Mouse (Mus musculus): Measurements from ENCODE around the gene Rora.

Rora gene

DNA sequence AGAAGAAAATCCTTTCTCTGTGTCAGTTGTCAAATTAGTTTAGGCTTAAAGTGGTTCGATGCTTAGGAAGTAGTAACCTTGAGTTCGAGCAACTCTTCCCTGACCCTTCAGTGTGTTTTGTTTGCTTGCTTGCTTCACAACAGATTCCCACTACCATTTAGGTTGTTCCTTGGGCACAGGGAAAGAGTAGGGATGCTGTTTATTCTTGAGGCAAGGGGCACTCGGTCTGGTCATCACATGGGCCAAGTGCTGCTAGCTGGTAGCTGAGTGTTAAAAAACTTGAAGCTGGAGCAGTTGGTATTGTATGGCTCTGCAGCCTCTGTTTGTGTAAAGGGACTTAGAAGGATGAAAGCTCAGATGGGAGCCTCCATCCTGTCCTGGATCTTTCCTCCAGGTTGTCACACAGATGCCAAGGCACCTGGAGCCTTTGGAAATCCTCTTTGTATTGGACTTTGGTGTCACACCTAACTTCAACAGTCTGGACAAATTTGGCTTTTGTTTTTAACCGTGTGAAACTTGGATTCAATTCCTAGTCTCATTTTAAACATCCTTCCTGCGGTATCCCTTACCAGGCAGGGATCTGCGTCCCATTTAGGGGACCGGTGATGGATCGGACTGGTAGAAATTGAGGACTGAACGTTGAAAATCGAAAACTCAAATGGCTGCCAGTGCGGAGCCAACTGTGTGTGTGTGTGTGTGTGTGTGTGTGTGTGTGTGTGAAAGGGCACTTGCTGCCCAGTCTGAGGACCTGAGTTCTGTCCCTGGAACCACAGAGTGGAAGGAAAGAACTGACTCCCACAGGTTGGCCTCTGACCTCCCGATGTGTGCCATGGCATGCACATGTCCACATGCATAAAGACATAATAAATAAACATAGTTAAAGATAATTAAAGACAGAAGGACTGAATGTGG is 639.4 kb downstream of the Rora start:
- no peak for DNase-seq (ENCODE audit: low spot score)

DNA sequence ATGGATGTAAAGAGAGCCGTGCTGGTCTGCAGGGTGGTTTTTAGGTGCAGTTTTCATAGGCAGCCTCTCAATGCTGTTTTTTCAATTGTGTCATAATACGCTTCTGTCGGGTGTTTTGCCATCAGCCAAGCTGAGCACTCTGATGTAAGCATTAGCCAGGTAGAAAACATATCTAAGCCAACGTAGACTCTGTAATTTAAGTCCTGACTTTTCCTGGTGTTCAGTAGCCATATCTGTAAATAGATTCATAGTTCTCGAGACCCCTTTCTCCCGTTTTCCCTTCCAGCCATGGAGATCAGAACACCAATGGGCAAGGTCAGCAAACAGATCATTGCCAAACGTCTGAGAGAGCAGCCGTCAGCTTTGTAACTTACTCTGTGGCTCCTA is 640.1 kb downstream of the Rora start:
- DNase-seq (ENCODE audit: low spot score), result no peak

DNA sequence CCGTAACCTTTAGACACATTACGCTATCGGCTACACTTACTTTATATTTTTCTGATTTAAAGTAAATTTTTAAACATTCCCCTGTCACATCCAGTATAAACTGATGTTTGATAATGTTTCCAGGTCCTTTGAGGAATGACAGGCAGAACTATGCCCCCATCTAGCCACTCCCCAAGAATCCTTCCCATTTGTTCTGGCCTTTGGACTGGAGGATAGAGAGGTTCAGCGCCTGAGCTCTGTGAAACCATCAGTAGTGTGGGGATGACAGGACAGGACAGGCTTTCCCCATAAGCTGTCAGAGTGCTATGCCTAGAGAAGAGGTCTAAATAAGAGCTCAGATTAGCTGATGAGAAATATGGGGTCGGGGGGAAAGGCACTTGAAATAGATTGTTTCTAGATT is 640.8 kb downstream of the Rora start:
- no peak for DNase-seq (ENCODE audit: low spot score)

DNA sequence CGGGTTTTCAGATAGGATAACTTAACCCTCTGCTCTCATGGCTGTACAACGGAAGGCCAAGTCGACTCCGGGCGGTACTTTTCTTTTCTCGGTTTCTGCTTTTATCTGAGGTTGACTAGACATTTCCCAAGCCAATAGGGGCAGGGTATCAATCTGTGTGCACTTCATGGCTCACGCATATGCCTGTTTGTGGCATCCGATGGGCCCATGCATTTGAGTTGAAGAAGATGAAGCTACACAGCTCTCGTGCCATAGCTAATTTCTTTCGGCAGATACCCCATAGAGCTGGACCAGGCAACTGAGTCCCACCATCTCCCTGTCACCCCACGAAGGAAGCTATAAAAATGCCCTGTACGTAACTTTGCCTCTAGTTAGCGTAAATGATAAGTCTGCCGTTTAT is 641.3 kb downstream of the Rora start:
- DNase-seq (ENCODE audit: low spot score), result no peak

GRCm38 (mm10) chr9:69295826-69296225 is 642.2 kb downstream of the Rora start:
- no peak for DNase-seq (ENCODE audit: low spot score)

- peak; percentile 74 for DNase-seq (ENCODE audit: low spot score)
Measured at GRCm38 (mm10) chr9:69296418-69296817, 642.8 kb downstream of the Rora start.

DNA sequence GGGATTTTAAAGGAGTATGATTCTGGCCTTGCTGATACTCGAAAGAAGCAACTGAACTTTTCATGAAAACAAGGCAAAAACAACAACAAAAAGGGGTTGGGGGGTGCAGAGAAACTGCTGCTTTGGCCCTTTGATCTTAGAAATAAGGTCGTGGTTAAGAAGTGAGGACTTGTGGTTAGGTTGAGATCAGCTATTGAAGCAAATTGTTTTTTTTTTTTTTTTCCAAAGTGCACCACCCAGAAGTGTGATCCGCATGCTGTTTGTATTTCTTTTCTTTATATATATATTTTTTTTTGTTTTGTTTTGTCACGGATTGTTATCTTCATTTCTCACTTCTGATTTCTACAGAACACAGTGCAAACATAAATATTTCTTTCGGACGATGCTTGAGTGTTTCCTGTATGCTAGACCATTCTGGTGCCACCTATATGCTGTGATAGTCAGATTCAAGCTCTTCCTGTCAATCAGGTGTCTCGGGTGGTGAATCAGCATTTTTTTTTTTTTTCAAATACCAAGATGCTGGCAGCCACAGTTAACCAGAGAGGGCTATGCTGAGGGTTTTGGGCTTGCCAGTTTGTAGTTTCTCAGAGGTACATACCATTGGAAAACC is 644.3 kb downstream of the Rora start:
- DNase-seq (ENCODE audit: low spot score), result no peak

DNA sequence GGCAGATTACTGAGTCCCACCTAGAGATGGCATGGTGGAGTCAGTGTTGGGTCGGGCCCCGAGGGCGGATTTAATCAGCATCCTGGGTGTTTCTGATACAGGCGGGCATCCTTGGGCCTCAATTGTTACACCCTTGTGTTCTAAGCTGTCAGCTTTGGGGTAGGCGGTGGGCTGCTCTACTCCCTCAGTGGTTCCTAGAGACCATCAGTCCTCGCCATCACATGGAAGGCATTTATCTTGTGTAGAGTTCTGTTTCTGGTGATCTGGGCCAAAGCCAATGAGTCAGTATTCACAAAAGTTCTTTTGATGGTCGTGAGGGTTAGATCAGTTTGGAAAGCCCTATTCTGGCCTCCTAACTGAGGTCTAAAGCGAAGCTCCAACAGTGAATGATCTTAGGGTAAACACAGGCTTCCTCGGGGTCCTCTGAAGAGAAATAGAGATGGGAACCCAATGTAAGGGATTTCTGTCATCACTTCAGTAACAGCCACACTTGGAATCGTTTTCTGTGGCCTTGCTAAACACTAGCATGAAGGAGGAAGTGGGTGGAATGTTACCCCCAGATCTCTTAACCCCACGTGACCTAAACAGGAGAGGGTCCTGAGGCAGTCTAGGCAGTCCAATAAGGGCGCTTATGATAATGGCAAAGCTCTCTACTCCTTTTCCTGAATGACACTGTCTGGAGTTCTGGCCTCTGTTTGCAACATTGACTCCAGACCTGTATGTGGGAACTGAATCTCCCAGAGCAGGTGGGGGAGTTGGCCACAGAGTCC is 645.2 kb downstream of the Rora start:
- DNase-seq (ENCODE audit: low spot score), result no peak

GRCm38 (mm10) chr9:69299484-69299883 is 645.9 kb downstream of the Rora start:
- no peak for DNase-seq (ENCODE audit: low spot score)

DNA sequence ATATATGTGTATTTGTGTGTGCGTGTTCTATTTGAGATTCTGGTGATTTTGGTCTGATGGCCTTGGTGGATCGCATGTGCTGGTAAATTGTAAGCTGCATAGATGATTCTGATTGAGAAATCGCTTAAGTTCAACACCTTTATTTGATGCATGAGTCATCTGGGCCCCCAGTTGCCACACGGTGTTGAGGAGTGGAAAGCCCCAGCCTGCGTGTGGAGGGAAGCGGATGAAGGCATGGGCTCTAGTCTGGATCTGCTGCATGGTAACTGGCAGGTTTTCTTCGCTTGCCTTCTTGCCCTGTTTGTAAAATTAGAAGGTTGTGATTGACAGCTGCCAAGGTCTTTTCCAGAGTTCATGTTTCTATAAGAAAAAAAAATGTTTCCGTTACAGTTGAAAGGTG is 646.7 kb downstream of the Rora start:
- no peak for DNase-seq (ENCODE audit: low spot score)

GRCm38 (mm10) chr9:69301445-69301844 is 647.9 kb downstream of the Rora start:
- peak; percentile 37 for DNase-seq (ENCODE audit: low spot score)

DNA sequence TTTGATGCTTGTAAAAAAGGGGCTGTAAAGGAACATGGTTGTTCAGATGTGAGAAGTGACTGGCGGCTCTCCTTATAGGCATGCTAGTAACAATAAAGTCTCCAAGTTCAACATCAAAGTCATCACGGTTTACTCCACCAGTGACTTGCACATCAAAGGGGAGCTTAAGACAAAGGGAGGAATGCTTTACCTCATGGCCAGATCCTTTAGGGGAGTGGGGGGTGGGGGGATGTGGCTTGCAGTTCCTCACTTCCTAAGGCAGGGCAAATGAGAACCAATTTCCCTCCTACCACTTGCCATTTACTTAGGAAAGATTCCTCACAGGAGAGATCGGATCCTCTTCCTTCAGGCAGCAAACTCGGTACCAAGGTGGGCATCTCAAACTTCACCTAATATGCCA is 648.4 kb downstream of the Rora start:
- no peak for DNase-seq (ENCODE audit: low spot score)

DNA sequence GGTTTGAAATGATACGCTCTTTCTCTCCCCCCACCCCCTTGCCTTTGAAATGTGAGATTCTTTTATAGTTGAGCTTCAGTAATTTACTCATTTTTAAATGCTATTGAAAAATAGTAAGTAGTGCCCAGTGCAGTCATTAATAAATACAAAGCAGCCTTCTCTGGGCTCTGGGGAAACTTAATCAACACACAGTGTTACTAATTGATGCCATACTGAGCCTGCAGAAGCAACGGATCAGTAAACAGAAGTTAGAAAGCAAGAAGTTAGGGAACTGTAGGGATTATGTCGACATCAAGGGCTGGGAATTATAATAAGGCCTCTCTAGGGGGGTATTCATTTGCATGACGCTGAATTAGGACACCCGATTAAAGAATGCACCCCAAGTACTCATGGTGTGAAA is 649.3 kb downstream of the Rora start:
- DNase-seq (ENCODE audit: low spot score), result no peak

DNA sequence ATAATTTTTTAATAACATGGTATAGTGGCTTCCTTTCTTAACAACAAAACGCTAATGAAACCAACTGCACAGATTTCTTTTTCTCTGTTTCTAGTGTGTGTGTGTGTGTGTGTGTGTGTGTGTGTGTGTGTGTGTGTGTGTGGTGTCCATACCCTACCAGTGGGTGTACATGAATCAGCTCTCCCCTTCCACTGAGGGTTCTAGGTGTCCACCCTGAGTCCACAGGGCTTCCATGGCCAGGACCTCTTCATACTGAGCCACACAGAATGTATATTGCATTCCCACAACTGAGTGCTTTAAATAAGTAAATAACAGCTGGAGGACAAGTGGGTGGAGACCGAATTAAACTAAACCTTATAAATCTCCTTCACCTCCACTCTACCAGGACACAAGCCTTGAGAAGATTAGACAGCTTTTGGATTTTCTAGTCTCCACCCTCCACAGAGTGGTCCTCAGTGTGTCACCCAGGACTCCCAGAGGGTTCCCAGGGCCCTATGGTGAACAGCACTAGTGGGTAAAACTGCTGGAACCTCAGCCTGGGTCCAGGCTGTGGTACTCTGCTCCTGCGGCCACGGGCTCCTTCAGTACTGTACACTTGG is 649.9 kb downstream of the Rora start:
- DNase-seq (ENCODE audit: low spot score), result no peak

DNA sequence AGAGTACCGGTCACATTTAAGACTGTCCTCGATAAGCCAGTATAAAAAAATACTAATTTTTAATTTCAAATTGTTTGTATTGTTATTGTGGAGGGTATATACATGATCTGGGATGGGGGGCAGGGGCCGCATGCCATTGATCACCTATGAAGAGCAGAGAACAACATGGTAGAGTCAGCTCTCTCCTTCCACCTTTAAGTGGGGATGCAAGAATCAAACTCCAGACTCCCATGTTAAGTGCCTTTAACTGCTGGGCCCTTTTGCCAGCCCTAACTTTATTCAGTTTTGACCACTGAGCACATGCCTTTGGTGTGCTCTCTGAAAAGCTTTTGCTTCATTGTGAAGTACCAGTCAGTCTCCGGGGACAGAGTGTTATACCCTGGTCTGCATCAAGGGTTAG is 650.4 kb downstream of the Rora start:
- no peak for DNase-seq (ENCODE audit: low spot score)

- DNase-seq (ENCODE audit: low spot score), result no peak
Measured at GRCm38 (mm10) chr9:69304492-69304891, 650.9 kb downstream of the Rora start.

- no peak for DNase-seq (ENCODE audit: low spot score)
Measured at GRCm38 (mm10) chr9:69304991-69305390, 651.4 kb downstream of the Rora start.

- DNase-seq (ENCODE audit: low spot score), result peak; percentile 19
Measured at GRCm38 (mm10) chr9:69306734-69307528, 653.3 kb downstream of the Rora start.

GRCm38 (mm10) chr9:69307974-69308373 is 654.4 kb downstream of the Rora start:
- DNase-seq (ENCODE audit: low spot score), result no peak

DNA sequence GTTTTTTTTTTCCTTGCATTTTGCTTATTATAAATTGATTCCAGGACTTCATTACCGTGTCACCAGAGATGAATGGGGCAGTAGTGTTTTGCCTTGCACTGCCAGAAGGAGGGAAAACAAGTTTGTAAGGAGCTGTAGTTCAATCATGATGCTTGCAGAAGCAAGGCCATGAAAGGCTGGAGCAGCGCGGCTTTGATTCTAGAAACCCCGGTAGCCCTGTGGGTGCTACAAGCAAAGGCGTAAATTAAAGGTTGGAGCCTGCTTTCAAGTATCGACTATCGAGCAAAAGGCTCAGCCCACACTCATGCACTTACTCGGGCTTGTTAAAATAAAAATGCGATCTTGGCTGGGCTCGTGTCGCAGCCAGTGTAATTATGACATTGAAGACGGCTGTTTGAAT is 656.9 kb downstream of the Rora start:
- DNase-seq (ENCODE audit: low spot score), result no peak

DNA sequence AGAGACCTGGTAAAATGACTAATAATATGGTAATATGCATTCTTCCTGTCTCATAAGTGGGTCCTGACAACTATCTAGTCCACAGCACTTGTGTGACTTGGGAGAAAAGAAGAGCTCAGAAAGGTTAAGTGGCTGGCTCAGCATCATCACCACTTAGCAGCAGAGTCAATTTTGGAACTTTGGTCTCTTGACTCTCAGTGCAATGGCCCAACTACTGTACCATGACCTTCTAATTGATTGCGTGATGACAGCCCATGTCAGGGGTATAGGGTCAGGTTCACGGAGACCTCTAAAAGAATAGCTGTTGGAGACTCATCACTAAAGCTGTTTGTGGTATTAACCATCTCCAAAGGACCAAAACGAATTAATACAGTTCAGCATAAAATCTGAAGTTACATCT is 659.7 kb downstream of the Rora start:
- DNase-seq (ENCODE audit: low spot score), result no peak

Data from layer of hippocampus, adult 11-12 months (tissue).